Mouse (Mus musculus) liver, embryonic 14 days (tissue): Measurements from ENCODE around the gene Zfp493. TPM values are rescaled to one million over a fixed set of nuclear protein-coding genes. Genes with fewer than 3 reads are reported as not detected.

Source experiments
- polyA plus RNA-seq: library from polyadenylated mRNA; depleted of rRNA; stranded (reverse); fragments of >200 nt; gene quantifications from 2 replicates; pipeline ENCODE4 v1.2.3, GENCODE M21; 2012; rRNA removed

Gene Zfp493
- 0.51 and 0.83 TPM in 2 replicates for polyA plus RNA-seq

GRCm38 (mm10) chr13:67779265-67780221 lies at the start of gene Zfp493:
Gene Zfp493, plus strand, starts transcription at chr13:67779693.

GRCm38 (mm10) chr13:67754333-67755306 lies 24.9 kb upstream of the Zfp493 start, which contains the start of gene Zfp85:
Gene Zfp85, minus strand, starts transcription at chr13:67755228.

GRCm38 (mm10) chr13:67813710-67814660 lies 34.5 kb downstream of the Zfp493 start, which contains the start of gene Zfp273:
Gene Zfp273, plus strand, starts transcription at chr13:67813740.

GRCm38 (mm10) chr13:67830911-67831336 lies 51.4 kb downstream of the Zfp493 start, which contains the start of gene Gm10037:
Gene Gm10037, plus strand, starts transcription at chr13:67831106.

Other genes starting within 250 kb of the Zfp493 start
- 2.3 and 2.5 TPM in 2 replicates for gene Zfp748, start 225.9 kb upstream of the Zfp493 start, polyA plus RNA-seq
- 0.88 and 0.95 TPM in 2 replicates for gene Zfp729b, start 170.0 kb upstream of the Zfp493 start, polyA plus RNA-seq
- gene Gm49345, start 141.9 kb upstream of the Zfp493 start, polyA plus RNA-seq = not detected in 2 replicates
- 0.93 and 0.98 TPM in 2 replicates for gene Zfp729a, start 141.9 kb upstream of the Zfp493 start, polyA plus RNA-seq
- gene Zfp738, start 92.6 kb upstream of the Zfp493 start, polyA plus RNA-seq = 1.9 and 2.0 TPM in 2 replicates
- 1.6 and 1.9 TPM in 2 replicates for gene Zfp65, start 50.5 kb upstream of the Zfp493 start, polyA plus RNA-seq
- 0.69 and 0.80 TPM in 2 replicates for gene Zfp85, start 24.5 kb upstream of the Zfp493 start, polyA plus RNA-seq
- gene Zfp273, start 34.0 kb downstream of the Zfp493 start, polyA plus RNA-seq = 0.71 and 0.80 TPM in 2 replicates
- gene Gm10037, start 51.4 kb downstream of the Zfp493 start, polyA plus RNA-seq = 0.14 and 0.35 TPM in 2 replicates
- not detected in 2 replicates for gene BC048507, start 83.6 kb downstream of the Zfp493 start, polyA plus RNA-seq